Mouse (Mus musculus): ENCODE measurements at regions not wholly inside any gene's neighbourhood (a gene's known extent, or its start where the extent isn't known, plus 50 kb on each side); places are given as distances from the start of the nearest gene placed in this dataset.

DNA sequence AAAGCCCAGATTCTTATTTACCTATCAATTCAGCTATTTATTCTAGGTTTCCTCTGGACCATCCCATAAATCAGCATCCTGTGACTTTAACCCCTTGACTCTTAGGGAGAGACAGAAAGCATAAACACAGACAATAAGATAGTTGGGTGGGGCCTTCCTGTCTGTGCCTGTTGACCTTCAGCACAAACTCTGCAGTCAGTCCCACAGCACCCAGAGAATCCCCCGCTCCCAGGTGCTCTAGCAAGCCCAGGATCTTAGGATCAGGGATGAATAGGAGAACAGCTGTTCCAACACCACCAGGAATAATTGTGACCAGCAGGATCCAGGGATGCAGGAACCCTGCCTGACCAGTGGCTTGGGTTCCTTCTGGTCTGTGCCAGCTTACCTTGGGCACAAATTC, 107.8 kb downstream of the Basp1 start:
- no peak for DNase-seq

DNA sequence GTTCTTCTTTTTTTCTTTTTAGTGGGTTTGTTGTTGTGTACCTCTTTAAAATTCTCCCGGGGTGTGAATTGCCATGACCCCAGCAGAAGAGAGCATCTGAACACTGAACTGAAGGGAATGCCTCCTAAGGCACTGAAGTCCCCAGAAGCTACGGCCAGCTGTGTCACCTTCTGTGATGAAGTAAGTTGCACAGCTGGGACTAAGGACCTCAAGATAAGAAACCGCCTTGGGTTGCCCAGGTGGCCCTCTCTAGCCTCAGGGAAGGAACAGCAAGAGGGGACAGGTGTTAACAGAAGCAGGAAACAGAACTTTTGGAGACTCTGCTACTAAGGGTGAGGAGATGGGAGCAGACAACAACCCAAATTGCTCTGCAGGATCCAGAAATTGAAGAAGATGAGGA, 110.2 kb downstream of the Basp1 start:
- DNase-seq: no peak

- DNase-seq: no peak
Observed at GRCm38 (mm10) chr15:25302671-25303294, 110.8 kb downstream of the Basp1 start.

GRCm38 (mm10) chr15:25301810-25302209, 111.8 kb downstream of the Basp1 start:
- DNase-seq: no peak

GRCm38 (mm10) chr15:25297278-25297677, 116.3 kb downstream of the Basp1 start:
- DNase-seq: no peak

GRCm38 (mm10) chr15:25296714-25297113, 116.8 kb downstream of the Basp1 start:
- DNase-seq: no peak

GRCm38 (mm10) chr15:25295753-25296152, 117.8 kb downstream of the Basp1 start:
- no peak for DNase-seq

- no peak for DNase-seq
Observed at GRCm38 (mm10) chr15:25291231-25291691, 122.3 kb downstream of the Basp1 start.

DNA sequence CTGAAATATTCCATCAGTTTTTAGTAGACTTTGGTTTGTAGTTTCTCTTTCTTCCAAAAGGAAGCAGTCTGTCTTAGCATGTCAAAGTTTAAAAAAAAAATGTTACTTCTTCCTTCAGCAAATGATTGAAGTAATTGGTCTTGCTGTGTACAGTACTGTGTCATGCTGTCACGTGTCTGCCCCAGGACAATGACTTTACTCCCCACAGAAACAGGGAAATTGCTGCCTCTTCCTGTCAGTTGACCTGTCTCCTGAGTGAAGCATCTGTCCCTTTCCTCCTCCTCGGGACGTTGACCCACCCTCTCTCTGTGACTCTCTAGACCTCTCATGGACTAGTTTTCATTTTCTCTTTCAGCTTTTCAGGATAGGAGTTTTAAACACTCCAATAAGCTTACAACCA, 125.7 kb downstream of the Basp1 start:
- DNase-seq: no peak

GRCm38 (mm10) chr15:25284354-25285199, 129.0 kb downstream of the Basp1 start:
- peak; percentile 27 to 28 for DNase-seq

- DNase-seq: no peak
Observed at GRCm38 (mm10) chr15:25283713-25284112, 129.9 kb downstream of the Basp1 start.

GRCm38 (mm10) chr15:25282346-25282745, 131.2 kb downstream of the Basp1 start:
- no peak for DNase-seq

DNA sequence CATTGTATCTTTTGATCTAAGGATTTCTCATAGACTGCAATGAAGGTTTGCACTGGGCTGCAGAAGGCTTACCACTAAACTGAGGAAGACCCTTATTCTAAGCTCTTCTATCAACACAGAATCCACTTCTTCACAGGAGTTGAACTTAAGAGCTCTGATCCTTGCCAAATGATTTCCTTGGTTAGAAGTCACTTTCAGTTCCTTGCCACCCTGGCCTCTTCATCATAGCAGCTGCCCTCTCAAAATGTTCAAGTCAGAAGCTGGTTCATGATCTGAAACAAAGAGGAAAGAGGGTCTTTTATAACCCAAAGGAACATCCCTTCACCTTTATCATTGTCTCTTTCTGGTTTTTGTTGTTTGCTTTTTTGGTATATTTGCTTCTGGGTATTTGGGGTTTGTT, 131.6 kb downstream of the Basp1 start:
- no peak for DNase-seq

GRCm38 (mm10) chr15:25278317-25279156, 135.0 kb downstream of the Basp1 start:
- DNase-seq: no peak

DNA sequence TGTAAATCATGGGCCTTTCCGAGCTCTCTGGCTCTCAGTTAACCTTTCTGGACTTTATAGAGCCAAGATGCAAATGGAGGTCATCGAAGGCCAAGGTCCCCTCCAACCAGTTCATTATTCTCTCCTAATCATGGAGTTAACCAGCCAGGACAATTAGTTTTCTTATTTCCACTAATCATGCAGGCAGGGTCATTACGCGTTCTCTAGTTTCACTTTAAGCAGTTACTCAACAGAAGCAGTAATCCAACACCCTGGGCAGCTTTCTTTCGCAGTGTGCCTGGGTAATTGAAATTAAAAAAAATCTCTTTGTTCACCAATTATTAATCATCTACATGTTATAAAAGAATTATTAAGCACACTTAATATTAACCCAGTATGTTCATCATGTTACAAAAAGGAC, 137.3 kb downstream of the Basp1 start:
- DNase-seq: no peak

GRCm38 (mm10) chr15:25271886-25272285, 141.7 kb downstream of the Basp1 start:
- DNase-seq: no peak

DNA sequence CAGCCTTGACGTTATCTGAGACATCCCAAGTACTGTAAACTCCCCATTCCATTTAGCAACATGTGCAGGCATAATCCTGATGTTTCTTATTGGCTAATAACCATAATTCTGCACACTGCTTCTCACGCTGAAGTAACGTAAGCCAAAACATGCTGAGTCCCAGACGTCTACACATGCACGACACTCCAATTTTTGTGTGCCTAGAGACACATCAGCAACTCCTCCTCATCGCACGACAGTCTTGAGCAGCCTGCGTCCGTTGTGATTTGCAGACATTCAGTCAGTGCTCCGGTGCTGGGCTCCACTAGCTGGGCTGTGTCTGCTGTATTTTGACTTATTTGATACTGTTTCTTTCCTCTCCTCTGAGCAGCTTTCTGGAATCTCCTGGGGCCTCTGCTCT, 143.2 kb downstream of the Basp1 start:
- no peak for DNase-seq

GRCm38 (mm10) chr15:25269345-25269996, 144.1 kb downstream of the Basp1 start:
- DNase-seq: no peak

- DNase-seq: no peak
Observed at GRCm38 (mm10) chr15:25268436-25268835, 145.1 kb downstream of the Basp1 start.

DNA sequence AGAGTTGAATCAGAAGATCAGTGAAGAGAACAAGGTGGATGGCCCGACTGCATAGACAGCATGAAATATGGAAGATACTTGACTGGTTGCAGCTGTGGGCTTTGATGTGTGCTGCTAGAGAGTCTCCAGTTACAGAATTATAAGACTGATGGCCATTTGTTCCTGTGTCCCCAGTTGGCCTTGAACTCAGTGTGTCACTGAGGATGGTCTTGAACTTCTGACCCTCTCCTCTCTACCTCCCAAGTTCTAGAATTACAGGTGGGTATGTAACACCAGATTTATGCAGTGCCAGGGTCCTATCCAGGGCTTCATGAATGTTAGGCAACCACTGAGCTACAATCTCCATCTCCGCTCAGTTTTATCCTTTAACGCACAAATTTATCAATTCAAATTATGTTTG, 146.1 kb downstream of the Basp1 start:
- DNase-seq: no peak

- DNase-seq: no peak
Observed at GRCm38 (mm10) chr15:25252648-25253567, 160.7 kb downstream of the Basp1 start.

DNA sequence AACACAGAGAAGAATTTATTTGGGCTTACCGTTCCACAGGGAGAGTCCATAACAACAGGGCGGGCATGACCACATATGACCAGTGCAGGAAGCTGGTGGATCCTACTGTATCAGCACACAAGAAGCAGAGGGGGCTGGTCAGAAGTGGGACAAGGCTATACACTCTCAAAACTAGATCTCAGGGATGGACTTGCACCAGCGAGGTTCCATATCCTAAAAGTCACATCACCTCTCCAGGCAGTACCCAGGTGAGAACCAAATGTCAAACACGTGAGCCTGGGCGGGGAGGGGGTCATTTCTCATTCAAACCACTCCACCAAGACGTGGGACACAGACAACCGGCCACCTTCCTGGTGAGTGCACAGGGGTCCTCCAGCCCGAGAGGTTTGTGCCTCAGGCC, 167.9 kb downstream of the Basp1 start:
- no peak for DNase-seq
